Mouse (Mus musculus): ENCODE measurements around the gene Zeb2. TPM values are rescaled to one million over a fixed set of nuclear protein-coding genes. Genes with fewer than 3 reads are reported as not detected.
A peak's percentile ranks its signal among the peaks of the same experiment; 100 is the strongest.

Zeb2 gene
- total and polyA plus RNA-seq, 2 experiments from 2014 or later: 50.6 to 150 TPM

- Histone ChIP-seq H3K9ac (0 out of 2 replicates have a peak overlapping the region, but pooled peaks have one; percentile 31), H3K4me2 (ENCODE audit: low read depth) (no peak overlapping the region), H3K9me3 (ENCODE audit: low read length) (no peaks in the 10 kb centered on the region), H3K4me1 (ENCODE audit: insufficient read depth) (peaks cover 22% of the 10 kb centered on the region), H3K36me3 (ENCODE audit: insufficient read depth) (no peaks in the 10 kb centered on the region), H3K27me3 (ENCODE audit: insufficient read depth, low read length) (no peaks in the 10 kb centered on the region), H3K4me3 (ENCODE audit: low read depth, low read length) (no peak overlapping the region), H3K27ac (ENCODE audit: low read depth, low read length) (0 out of 2 replicates have a peak overlapping the region, but pooled peaks have one; percentile 50)
- DNase-seq (no peak), ATAC-seq (no peak)
- 23% methylated on average over 7 of the region's 7 CpGs for WGBS
- no peak for TF ChIP-seq CTCF (IDR thresholded peaks at IDR 0.05; ENCODE audit: low read depth)
Measured at GRCm38 (mm10) chr2:45063300-45063890, 53.8 kb downstream of the Zeb2 start.

GRCm38 (mm10) chr2:45062136-45062535 lies 55.1 kb downstream of the Zeb2 start:
- H3K4me2 ChIP-seq (ENCODE audit: low read depth): no peak overlapping the region
- H3K9me3 ChIP-seq (ENCODE audit: low read length): no peaks in the 10 kb centered on the region
- H3K9ac ChIP-seq: no peak overlapping the region
- H3K27ac ChIP-seq (ENCODE audit: low read depth, low read length): no peak overlapping the region
- ATAC-seq (no peak), DNase-seq (no peak)
- 41% methylated on average over 6 of the region's 6 CpGs for WGBS
- no peaks in the 10 kb centered on the region for H3K36me3 ChIP-seq (ENCODE audit: insufficient read depth)
- no peaks in the 10 kb centered on the region for H3K27me3 ChIP-seq (ENCODE audit: insufficient read depth, low read length)
- no peak for TF ChIP-seq CTCF (IDR thresholded peaks at IDR 0.05; ENCODE audit: low read depth)
- H3K4me1 ChIP-seq (ENCODE audit: insufficient read depth): peaks cover 22% of the 10 kb centered on the region
- no peak overlapping the region for H3K4me3 ChIP-seq (ENCODE audit: low read depth, low read length)

- Histone ChIP-seq H3K9ac (0 out of 2 replicates have a peak overlapping the region, but pooled peaks have one; percentile 14), H3K4me3 (ENCODE audit: low read depth, low read length) (no peak overlapping the region), H3K27me3 (ENCODE audit: insufficient read depth, low read length) (no peaks in the 10 kb centered on the region), H3K4me1 (ENCODE audit: insufficient read depth) (peaks cover 22% of the 10 kb centered on the region), H3K27ac (ENCODE audit: low read depth, low read length) (peak overlapping the region; percentile 51), H3K36me3 (ENCODE audit: insufficient read depth) (no peaks in the 10 kb centered on the region), H3K4me2 (ENCODE audit: low read depth) (no peak overlapping the region), H3K9me3 (ENCODE audit: low read length) (no peaks in the 10 kb centered on the region)
- 30% methylated on average over 4 of the region's 4 CpGs for WGBS
- TF ChIP-seq CTCF (IDR thresholded peaks at IDR 0.05; ENCODE audit: low read depth): no peak
- ATAC-seq (peak; percentile 65), DNase-seq (no peak)
Measured at GRCm38 (mm10) chr2:45060768-45061167, 56.4 kb downstream of the Zeb2 start.

DNA sequence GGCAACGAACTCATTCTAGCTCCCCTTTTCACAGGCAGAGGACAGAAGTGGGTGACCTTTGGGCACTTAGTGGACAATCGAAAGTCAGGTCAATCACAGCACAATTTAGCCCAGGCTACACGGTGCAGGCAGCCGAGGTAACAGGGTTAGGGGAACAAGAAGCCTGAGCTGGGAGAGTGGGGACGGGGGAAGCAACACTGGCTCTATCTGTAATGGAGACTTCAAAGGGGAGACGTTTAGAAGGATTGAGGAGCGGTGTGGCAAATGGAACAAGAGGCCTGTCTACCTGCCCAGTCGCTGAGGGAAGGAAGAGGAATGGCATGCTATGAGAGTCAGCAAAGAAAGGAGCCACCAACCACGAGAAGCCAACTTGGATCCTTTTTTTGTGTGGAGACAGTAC lies 57.0 kb downstream of the Zeb2 start:
- DNase-seq (no peak), ATAC-seq (no peak)
- TF ChIP-seq CTCF (IDR thresholded peaks at IDR 0.05; ENCODE audit: low read depth): no peak
- Histone ChIP-seq H3K36me3 (ENCODE audit: insufficient read depth) (no peaks in the 10 kb centered on the region), H3K27me3 (ENCODE audit: insufficient read depth, low read length) (no peaks in the 10 kb centered on the region), H3K27ac (ENCODE audit: low read depth, low read length) (peak overlapping the region; percentile 51), H3K4me1 (ENCODE audit: insufficient read depth) (peaks cover 22% of the 10 kb centered on the region), H3K9ac (no peak overlapping the region), H3K9me3 (ENCODE audit: low read length) (no peaks in the 10 kb centered on the region), H3K4me2 (ENCODE audit: low read depth) (no peak overlapping the region), H3K4me3 (ENCODE audit: low read depth, low read length) (no peak overlapping the region)
- WGBS: 80% methylated on average over 9 of the region's 9 CpGs

DNA sequence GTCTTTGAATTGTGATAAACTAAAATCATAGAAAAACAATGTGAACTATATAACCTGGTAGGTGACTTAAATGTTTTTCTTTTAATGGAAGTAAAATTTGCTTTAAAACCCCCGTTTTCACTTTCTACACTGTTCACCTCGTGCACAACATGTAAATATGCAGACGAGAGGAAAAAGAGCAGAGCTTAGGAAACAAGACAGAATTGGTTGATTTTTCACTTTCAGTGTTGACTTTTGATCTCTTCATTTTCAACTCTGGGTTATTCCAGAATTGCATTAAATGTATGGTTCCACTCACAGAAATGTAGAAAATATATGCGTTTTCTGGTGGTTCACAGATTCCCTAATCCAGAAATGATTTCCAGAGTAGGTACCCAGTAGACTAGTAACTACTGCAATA lies 57.6 kb downstream of the Zeb2 start:
- no peak overlapping the region for H3K4me2 ChIP-seq (ENCODE audit: low read depth)

DNA sequence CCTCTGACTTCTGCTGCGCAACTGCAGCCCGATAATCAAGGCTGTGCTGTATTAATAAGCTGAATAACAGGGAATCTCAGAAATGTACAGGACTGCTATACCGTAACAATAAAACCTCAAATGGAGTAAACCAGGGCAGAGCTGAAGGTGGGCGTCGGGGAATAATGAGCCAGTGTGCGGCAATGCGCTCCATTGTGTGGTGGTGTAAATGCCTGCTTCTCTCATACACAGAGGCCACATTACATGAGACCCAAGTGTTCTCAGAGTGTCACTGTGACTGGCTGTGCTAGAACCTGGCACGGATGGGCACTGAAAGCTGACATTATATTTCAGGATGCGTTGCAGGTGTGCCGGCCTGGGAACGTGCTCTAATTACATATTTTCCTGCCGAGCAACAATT lies 58.2 kb downstream of the Zeb2 start:
- Histone ChIP-seq H3K4me3 (ENCODE audit: low read depth, low read length) (no peak overlapping the region), H3K36me3 (ENCODE audit: insufficient read depth) (no peaks in the 10 kb centered on the region), H3K4me1 (ENCODE audit: insufficient read depth) (peaks cover 22% of the 10 kb centered on the region), H3K9me3 (ENCODE audit: low read length) (no peaks in the 10 kb centered on the region), H3K9ac (no peak overlapping the region), H3K27me3 (ENCODE audit: insufficient read depth, low read length) (no peaks in the 10 kb centered on the region), H3K27ac (ENCODE audit: low read depth, low read length) (peak overlapping the region; percentile 60; the same call in 1 of the 2 replicates), H3K4me2 (ENCODE audit: low read depth) (no peak overlapping the region)
- ATAC-seq (peak; percentile 42), DNase-seq (no peak)
- TF ChIP-seq CTCF (IDR thresholded peaks at IDR 0.05; ENCODE audit: low read depth): no peak
- 33% methylated on average over 12 of the region's 12 CpGs for WGBS

More for the DNA sequence above, 57.6 kb downstream of the Zeb2 start:
- WGBS: 55% methylated on average over 4 of the region's 4 CpGs
- TF ChIP-seq CTCF (IDR thresholded peaks at IDR 0.05; ENCODE audit: low read depth): no peak
- peaks cover 22% of the 10 kb centered on the region for H3K4me1 ChIP-seq (ENCODE audit: insufficient read depth)
- DNase-seq (no peak), ATAC-seq (no peak)
- H3K36me3 ChIP-seq (ENCODE audit: insufficient read depth): no peaks in the 10 kb centered on the region
- no peak overlapping the region for H3K4me3 ChIP-seq (ENCODE audit: low read depth, low read length)
- H3K9me3 ChIP-seq (ENCODE audit: low read length): no peaks in the 10 kb centered on the region
- no peak overlapping the region for H3K9ac ChIP-seq
- peak overlapping the region; percentile 51; the same call in 1 of the 2 replicates for H3K27ac ChIP-seq (ENCODE audit: low read depth, low read length)
- no peaks in the 10 kb centered on the region for H3K27me3 ChIP-seq (ENCODE audit: insufficient read depth, low read length)

GRCm38 (mm10) chr2:45058183-45058582 lies 59.0 kb downstream of the Zeb2 start:
- DNase-seq: no peak
- Histone ChIP-seq H3K9me3 (ENCODE audit: low read length) (no peaks in the 10 kb centered on the region), H3K9ac (no peak overlapping the region; the same call in 1 of the 2 replicates), H3K4me2 (ENCODE audit: low read depth) (no peak overlapping the region), H3K4me3 (ENCODE audit: low read depth, low read length) (no peak overlapping the region), H3K4me1 (ENCODE audit: insufficient read depth) (peaks cover 18% of the 10 kb centered on the region), H3K36me3 (ENCODE audit: insufficient read depth) (no peaks in the 10 kb centered on the region), H3K27me3 (ENCODE audit: insufficient read depth, low read length) (no peaks in the 10 kb centered on the region), H3K27ac (ENCODE audit: low read depth, low read length) (peak overlapping the region; percentile 60; the same call in 1 of the 2 replicates)
- no peak for TF ChIP-seq CTCF (IDR thresholded peaks at IDR 0.05; ENCODE audit: low read depth)
- ATAC-seq: no peak
- WGBS: 67% methylated on average over 9 of the region's 9 CpGs

Data from forebrain, postnatal 0 days (tissue).